Comparison of ENCODE assay signal across 25 mouse cellular contexts in the genomic region with DNA sequence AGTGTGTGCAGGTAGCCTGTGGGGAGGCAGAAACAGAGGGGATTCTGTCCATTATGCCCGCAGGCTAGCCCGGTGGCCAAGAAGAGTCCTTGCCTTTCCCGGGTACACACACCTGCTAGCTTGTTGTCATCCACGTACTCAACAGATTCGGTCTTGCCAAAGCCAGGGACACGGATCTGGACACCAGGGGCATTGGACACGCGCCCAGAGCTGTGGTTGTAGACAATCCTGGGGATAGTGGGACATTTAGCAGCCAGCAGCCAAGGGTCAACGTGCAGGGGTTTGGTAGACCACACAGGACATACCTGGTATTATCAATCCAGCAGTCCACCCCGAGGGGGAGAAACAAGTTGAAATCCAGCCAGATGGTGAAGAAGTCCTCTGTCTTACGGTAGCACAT. TPM values are rescaled to one million over a fixed set of nuclear protein-coding genes. Genes with fewer than 3 reads are reported as not detected.
A peak's percentile ranks its signal among the peaks of the same experiment; 100 is the strongest.
DNase-seq lines count a peak whose midpoint lies in the region; ATAC-seq and TF ChIP-seq lines count a peak whose summit lies in the region.
"Had no signal": no experiment of that assay in that cellular context is flagged by ENCODE, and none has a peak within 500 bp of the region (broad histone marks: within the 10 kb centered on the region; RNA-seq: fewer than 3 reads in every experiment).

No protein-coding gene starts in this region.

- peak overlapping the region; percentile 4; the same call in 1 of the 2 replicates for H3K9ac ChIP-seq in liver, embryonic 12.5 days
- no peak overlapping the region for H3K9ac ChIP-seq in liver, embryonic 14.5 days (replicated peaks)
- H3K9ac ChIP-seq: embryonic facial prominence, embryonic 13.5 days; heart, embryonic 13.5 days; hindbrain, embryonic 12.5 days had no signal

- H3K4me2 ChIP-seq in liver, embryonic 12.5 days = peak overlapping the region; percentile 33
- H3K4me2 ChIP-seq in liver, embryonic 14.5 days (ENCODE audit: low read depth) = peak overlapping the region; percentile 43
- H3K4me2 ChIP-seq: embryonic facial prominence, embryonic 13.5 days; heart, embryonic 13.5 days; hindbrain, embryonic 12.5 days had no signal

- ATAC-seq in liver, embryonic 12.5 days = no peak
- no peak for ATAC-seq in liver, embryonic 14.5 days (ENCODE audit: insufficient read depth)
- ATAC-seq: forebrain, embryonic 16.5 days; hindbrain, embryonic 16.5 days; inflammation-experienced regulatory T-cells, adult 6 months had no signal

- WGBS in liver, embryonic 12.5 days (ENCODE audit: insufficient replicate concordance) = 73% methylated on average over 11 of the region's 11 CpGs
- WGBS in liver, embryonic 14.5 days (ENCODE audit: insufficient replicate concordance) = 85% methylated on average over 11 of the region's 11 CpGs

- H3K4me1 ChIP-seq in liver, embryonic 12.5 days = peaks cover 35% of the 10 kb centered on the region
- H3K4me1 ChIP-seq in liver, embryonic 14.5 days (replicated peaks; ENCODE audit: control insufficient read depth in 2 of 2, insufficient read depth in 2 of 2, low read length in 1 of 2) = peaks cover 5 to 7% of the 10 kb centered on the region in 2 experiments

- H3K27me3 ChIP-seq in liver, embryonic 12.5 days (replicated peaks) = no peaks in the 10 kb centered on the region
- no peaks in the 10 kb centered on the region for H3K27me3 ChIP-seq in liver, embryonic 14.5 days (ENCODE audit: control insufficient read depth, insufficient read depth, low read length)
- H3K27me3 ChIP-seq: embryonic facial prominence, embryonic 13.5 days; heart, embryonic 13.5 days; hindbrain, embryonic 12.5 days had no signal

- no peaks in the 10 kb centered on the region for H3K9me3 ChIP-seq in liver, embryonic 12.5 days (replicated peaks)
- no peaks in the 10 kb centered on the region for H3K9me3 ChIP-seq in liver, embryonic 14.5 days (ENCODE audit: control insufficient read depth, low read length)
- H3K9me3 ChIP-seq: embryonic facial prominence, embryonic 13.5 days; forebrain, embryonic 10.5 days; G1E; heart, embryonic 13.5 days; hindbrain, embryonic 12.5 days had no signal

- peaks cover 74% of the 10 kb centered on the region for H3K36me3 ChIP-seq in liver, embryonic 12.5 days
- H3K36me3 ChIP-seq in liver, embryonic 14.5 days (replicated peaks; ENCODE audit: control insufficient read depth, insufficient read depth, low read depth) = peaks cover 14% of the 10 kb centered on the region; the same call in 1 of the 2 replicates

- peak overlapping the region; percentile 30 for H3K4me3 ChIP-seq in liver, embryonic 12.5 days
- H3K4me3 ChIP-seq in liver, embryonic 14.5 days (ENCODE audit: insufficient read depth in 1 of 2, low read depth in 2 of 2, low read length in 2 of 2) = peak overlapping the region; percentile 41 to 52
- H3K4me3 ChIP-seq: embryonic facial prominence, embryonic 13.5 days; forebrain, embryonic 10.5 days; heart, embryonic 13.5 days; hindbrain, embryonic 12.5 days had no signal

- no peak for TF ChIP-seq CTCF in liver, embryonic 14.5 days (IDR thresholded peaks at IDR 0.05; ENCODE audit: low read depth)

- TF ChIP-seq EP300 in liver, embryonic 14.5 days (IDR thresholded peaks at IDR 0.05; ENCODE audit: low read depth) = no peak

- peak overlapping the region; percentile 42; the same call in 1 of the 2 replicates for H3K27ac ChIP-seq in liver, embryonic 12.5 days
- no peak overlapping the region for H3K27ac ChIP-seq in liver, embryonic 14.5 days
- H3K27ac ChIP-seq: embryonic facial prominence, embryonic 13.5 days; forebrain, embryonic 10.5 days; heart, embryonic 13.5 days; hindbrain, embryonic 12.5 days had no signal

- peak; percentile 90 for DNase-seq in heart, adult 11 months
- DNase-seq in heart, postnatal 4 days = no peak
- no peak for DNase-seq in liver, embryonic 14.5 days (ENCODE audit: low read depth in 3 of 3, low spot score in 3 of 3)
- no peak for DNase-seq in gastrocnemius, adult 8-10 months (ENCODE audit: low spot score in 2 of 2)
- DNase-seq in embryo, embryonic 11 days = no peak
- DNase-seq: adrenal gland, adult 8-10 months; cerebellum, adult 11 months; cerebellum, adult 8-10 months; cerebellum, postnatal 25 days; gastrocnemius, postnatal 25 days had no signal

RNA-seq across cellular contexts. Expression of a gene that starts 1.2 kb away (rescaled TPM):
- 1 to 10 TPM; 1.4 to 1.7 TPM for total RNA-seq in heart, postnatal 4 days (2021)
- polyA plus RNA-seq in liver, embryonic 12.5 days (2016; fragmentation: Nextera tagmentation; extraction: Ambion mirVana) = 26.3 and 29.2 TPM in 2 replicates
- polyA plus RNA-seq in liver, embryonic 14.5 days (2012; rRNA removed) = 40.2 and 41.2 TPM in 2 replicates
- polyA plus RNA-seq in liver, embryonic 14.5 days (2014; fragmentation: Nextera tagmentation; extraction: Ambion mirVana) = 47.0 and 50.7 TPM in 2 replicates
- total RNA-seq in gastrocnemius, adult 8-10 months (2022) = under 1 TPM in 2 of 4 experiments, not detected in 2; 0.24 to 0.78 TPM
- total RNA-seq: granulocyte monocyte progenitor cell, adult 5-6 weeks had no signal

RNA-seq across cellular contexts. Expression of a gene that starts 3.8 kb away (rescaled TPM):
- total RNA-seq in heart, postnatal 4 days (2021) = 10 to 100 TPM; 85.4 to 94.0 TPM
- 77.2 and 84.6 TPM in 2 replicates for polyA plus RNA-seq in liver, embryonic 12.5 days (2016; fragmentation: Nextera tagmentation; extraction: Ambion mirVana)
- 49.8 and 51.8 TPM in 2 replicates for polyA plus RNA-seq in liver, embryonic 14.5 days (2012; rRNA removed)
- 61.5 and 68.5 TPM in 2 replicates for polyA plus RNA-seq in liver, embryonic 14.5 days (2014; fragmentation: Nextera tagmentation; extraction: Ambion mirVana)
- total RNA-seq in gastrocnemius, adult 8-10 months (2022) = 10 to 100 TPM; 15.3 to 22.6 (median 19.7) TPM

RNA-seq across cellular contexts. Expression of a gene that starts 8.4 kb away (rescaled TPM):
- total RNA-seq in heart, postnatal 4 days (2021) = under 1 TPM in 1 of 2 experiments, not detected in 1; 0.32 TPM
- polyA plus RNA-seq in liver, embryonic 12.5 days (2016; fragmentation: Nextera tagmentation; extraction: Ambion mirVana) = 0.94 and 1.0 TPM in 2 replicates
- polyA plus RNA-seq in liver, embryonic 14.5 days (2012; rRNA removed) = 1.0 and 1.1 TPM in 2 replicates
- 0.27 and 0.39 TPM in 2 replicates for polyA plus RNA-seq in liver, embryonic 14.5 days (2014; fragmentation: Nextera tagmentation; extraction: Ambion mirVana)
- not detected for total RNA-seq in gastrocnemius, adult 8-10 months (2022)
- total RNA-seq: gastrocnemius, postnatal 25 days had no signal

RNA-seq across cellular contexts. Expression of a gene that starts 23.9 kb away (rescaled TPM):
- 10 to 100 TPM; 62.4 to 65.8 TPM for total RNA-seq in heart, postnatal 4 days (2021)
- 18.2 and 18.6 TPM in 2 replicates for polyA plus RNA-seq in liver, embryonic 12.5 days (2016; fragmentation: Nextera tagmentation; extraction: Ambion mirVana)
- polyA plus RNA-seq in liver, embryonic 14.5 days (2012; rRNA removed) = 8.3 and 11.1 TPM in 2 replicates
- 6.9 and 8.9 TPM in 2 replicates for polyA plus RNA-seq in liver, embryonic 14.5 days (2014; fragmentation: Nextera tagmentation; extraction: Ambion mirVana)
- 10 to 100 TPM; 11.8 to 12.7 (median 12.0) TPM for total RNA-seq in gastrocnemius, adult 8-10 months (2022)

RNA-seq across cellular contexts. Expression of a gene that starts 37.2 kb away (rescaled TPM):
- not detected for total RNA-seq in heart, postnatal 4 days (2021)
- polyA plus RNA-seq in liver, embryonic 12.5 days (2016; fragmentation: Nextera tagmentation; extraction: Ambion mirVana) = not detected in 2 replicates
- polyA plus RNA-seq in liver, embryonic 14.5 days (2012; rRNA removed) = not detected in 2 replicates
- not detected in 2 replicates for polyA plus RNA-seq in liver, embryonic 14.5 days (2014; fragmentation: Nextera tagmentation; extraction: Ambion mirVana)
- not detected for total RNA-seq in gastrocnemius, adult 8-10 months (2022)
- total RNA-seq: adrenal gland, adult 8-10 months; adrenal gland, postnatal 36 days; gastrocnemius, postnatal 25 days; granulocyte monocyte progenitor cell, adult 5-6 weeks; heart, postnatal 36 days had no signal
- polyA plus RNA-seq: cortical plate, adult 2 months; embryonic facial prominence, embryonic 13.5 days; forebrain, embryonic 10.5 days; forebrain, embryonic 16.5 days; frontal cortex, adult 2 months; G1E; heart, embryonic 13.5 days; heart, postnatal 0 days; hindbrain, embryonic 12.5 days; hindbrain, embryonic 16.5 days; inflammation-experienced regulatory T-cells, adult 6 months had no signal
